In genomic region chr19:46791360-46791759, GRCm38 (mm10) we compare ENCODE assay signal across 26 mouse cellular contexts. TPM values are rescaled to one million over a fixed set of nuclear protein-coding genes. Genes with fewer than 3 reads are reported as not detected.
A peak's percentile ranks its signal among the peaks of the same experiment; 100 is the strongest.
DNase-seq lines count a peak whose midpoint lies in the region; ATAC-seq and TF ChIP-seq lines count a peak whose summit lies in the region.
"Had no signal": no experiment of that assay in that cellular context is flagged by ENCODE, and none has a peak within 500 bp of the region (broad histone marks: within the 10 kb centered on the region; RNA-seq: fewer than 3 reads in every experiment).

No protein-coding gene starts in this region.

- peaks cover 4% of the 10 kb centered on the region; the same call in 1 of the 2 replicates for H3K4me1 ChIP-seq in kidney, adult 2 months (ENCODE audit: control insufficient read depth, insufficient read depth, low read length)
- peaks cover 19% of the 10 kb centered on the region for H3K4me1 ChIP-seq in forebrain, embryonic 10.5 days
- H3K4me1 ChIP-seq: heart, embryonic 15.5 days; liver, embryonic 15.5 days had no signal

- no peaks in the 10 kb centered on the region for H3K27me3 ChIP-seq in kidney, adult 2 months (replicated peaks; ENCODE audit: control insufficient read depth, insufficient read depth, low read length)
- no peaks in the 10 kb centered on the region for H3K27me3 ChIP-seq in forebrain, embryonic 10.5 days (ENCODE audit: poor library complexity, severe bottlenecking)
- H3K27me3 ChIP-seq: embryonic facial prominence, embryonic 12.5 days; heart, embryonic 15.5 days; liver, embryonic 15.5 days; lung, embryonic 15.5 days had no signal

- 62% methylated on average over 7 of the region's 7 CpGs for WGBS in kidney, adult 2 months
- WGBS in forebrain, embryonic 10.5 days: 93% methylated on average over 7 of the region's 7 CpGs

- no peak for TF ChIP-seq POLR2A in kidney, adult 2 months (IDR thresholded peaks at IDR 0.05; ENCODE audit: low read depth, low read length)

- no peaks in the 10 kb centered on the region for H3K9me3 ChIP-seq in forebrain, embryonic 10.5 days
- H3K9me3 ChIP-seq: embryonic facial prominence, embryonic 12.5 days; heart, embryonic 10.5 days; heart, embryonic 15.5 days; limb, embryonic 12.5 days; liver, embryonic 15.5 days; lung, embryonic 15.5 days had no signal

- no peak for TF ChIP-seq CTCF in kidney, adult 2 months (conservative IDR thresholded peaks at IDR 0.05; ENCODE audit: insufficient read depth, insufficient read length, low read depth, low read length)

- H3K36me3 ChIP-seq in kidney, adult 2 months (ENCODE audit: control insufficient read depth, insufficient read depth, low read length): no peaks in the 10 kb centered on the region
- H3K36me3 ChIP-seq in forebrain, embryonic 10.5 days (replicated peaks): no peaks in the 10 kb centered on the region
- H3K36me3 ChIP-seq: embryonic facial prominence, embryonic 12.5 days; heart, embryonic 10.5 days; heart, embryonic 15.5 days; limb, embryonic 12.5 days; liver, embryonic 15.5 days; lung, embryonic 15.5 days had no signal

- no peak overlapping the region for H3K27ac ChIP-seq in kidney, adult 2 months (ENCODE audit: insufficient read depth, low read depth, low read length)
- H3K27ac ChIP-seq in forebrain, embryonic 10.5 days: no peak overlapping the region
- H3K27ac ChIP-seq: embryonic facial prominence, embryonic 12.5 days; heart, embryonic 10.5 days; heart, embryonic 15.5 days; hindbrain, embryonic 14.5 days; layer of hippocampus, adult 2 months; left cerebral cortex, adult 2 months; limb, embryonic 12.5 days; liver, embryonic 15.5 days; lung, embryonic 15.5 days had no signal

- DNase-seq in adrenal gland, adult 2 months: peak; percentile 42
- DNase-seq in adrenal gland, adult 8-10 months: no peak
- DNase-seq in kidney, adult 2 months: peak; percentile 27
- no peak for DNase-seq in kidney, adult 9 months
- no peak for DNase-seq in forebrain, embryonic 10.5 days (ENCODE audit: extremely low spot score, low spot score)
- no peak for DNase-seq in cerebellum, adult 11 months
- DNase-seq: adrenal gland, postnatal 25 days; cerebellum, adult 8-10 months; cerebellum, postnatal 25 days; forebrain, postnatal 0 days; kidney, adult 11 months; midbrain, embryonic 14.5 days; retina, postnatal 1 day; right cerebral cortex, postnatal 14 days; thymus, adult 18-20 months; thymus, postnatal 25 days had no signal

- ATAC-seq in hematopoietic stem cell, adult 5-6 weeks (replicated peaks in 1 of 2; ENCODE audit: insufficient read depth in 1 of 2, low FRiP score in 2 of 2, low TSS enrichment in 1 of 2, low read depth in 1 of 2, poor library complexity in 2 of 2, severe bottlenecking in 2 of 2): peak; percentile 65 to 88
- ATAC-seq: forebrain, postnatal 0 days had no signal

- H3K4me3 ChIP-seq in kidney, adult 2 months (ENCODE audit: insufficient read depth, low read depth, low read length): no peak overlapping the region
- no peak overlapping the region for H3K4me3 ChIP-seq in forebrain, embryonic 10.5 days
- H3K4me3 ChIP-seq: embryonic facial prominence, embryonic 12.5 days; heart, embryonic 10.5 days; heart, embryonic 15.5 days; layer of hippocampus, adult 2 months; left cerebral cortex, adult 2 months; limb, embryonic 12.5 days; liver, embryonic 15.5 days; lung, embryonic 15.5 days had no signal

RNA-seq across cellular contexts. Expression of gene Cnnm2, which starts 30.0 kb away (rescaled TPM):
- 10 to 100 TPM; 33.4 to 40.7 TPM for total RNA-seq in adrenal gland, adult 2 months (2021)
- 34.9 and 49.2 TPM in 2 replicates for polyA plus RNA-seq in adrenal gland, adult 2 months (2012; rRNA removed)
- total RNA-seq in adrenal gland, adult 8-10 months (2022): 10 to 100 TPM; 27.6 to 45.6 (median 37.6) TPM
- polyA plus RNA-seq in kidney, adult 2 months (2012; rRNA removed): 26.4 and 36.1 TPM in 2 replicates
- 4.3 and 8.4 TPM in 2 replicates for total RNA-seq in hematopoietic stem cell, adult 5-6 weeks (2017)
- polyA plus RNA-seq in forebrain, embryonic 10.5 days (2016; fragmentation: Nextera tagmentation; extraction: Ambion mirVana): 1.3 and 1.7 TPM in 2 replicates

Comparison
In these comparisons a context has a peak if more than half of its experiments do, and no peak if none do; other contexts are left out.
1. DNase-seq: peak in adrenal gland, adult 2 months (single experiment) and kidney, adult 2 months (single experiment); none in adrenal gland, adult 8-10 months (single experiment), kidney, adult 9 months (single experiment), forebrain, embryonic 10.5 days (single experiment) and cerebellum, adult 11 months (single experiment).